Mouse (Mus musculus) ES-Bruce4 (cell line): ENCODE results near the gene Tgfbr3. TPM values are rescaled to one million over a fixed set of nuclear protein-coding genes. Genes with fewer than 3 reads are reported as not detected.

Experiments
- H3K27ac ChIP-seq: 2 replicates; pipeline ENCODE4 v1.5.1; 2012; ENCODE audit warnings: low read length, inconsistent platforms; ENCODE audit not compliant: insufficient read depth
- H3K27me3 ChIP-seq: 2 replicates; pipeline ENCODE4 v1.6.1; 2012; ENCODE audit warnings: mild to moderate bottlenecking, low read length, inconsistent platforms; ENCODE audit not compliant: control insufficient read depth, poor library complexity, insufficient read depth, severe bottlenecking
- H3K36me3 ChIP-seq: 2 replicates; pipeline ENCODE4 v1.6.1; 2012; ENCODE audit warnings: inconsistent platforms, mild to moderate bottlenecking, low read length, moderate library complexity; ENCODE audit not compliant: control insufficient read depth, poor library complexity, insufficient read depth, severe bottlenecking
- H3K4me1 ChIP-seq: one replicate; pipeline ENCODE4 v1.8.1; 2011; ENCODE audit warnings: low read length; ENCODE audit not compliant: control insufficient read depth, insufficient read depth
- H3K4me3 ChIP-seq: 2 replicates; pipeline ENCODE4 v1.5.1; 2011; ENCODE audit warnings: low read depth, mild to moderate bottlenecking, low read length
- H3K9ac ChIP-seq: 2 replicates; pipeline ENCODE4 v1.6.1; 2012; ENCODE audit warnings: low read depth, mild to moderate bottlenecking, inconsistent platforms; ENCODE audit not compliant: poor library complexity, severe bottlenecking
- H3K9me3 ChIP-seq: replicated peaks from 2 replicates; pipeline ENCODE4 v1.6.1; 2012; ENCODE audit warnings: mild to moderate bottlenecking, low read length, inconsistent platforms; ENCODE audit not compliant: control insufficient read depth, poor library complexity, insufficient read depth, severe bottlenecking
- CTCF ChIP-seq: IDR thresholded peaks from one replicate; pipeline ENCODE4 v1.8.1; 2011; ENCODE audit warnings: low read depth, low read length
- EP300 ChIP-seq: IDR thresholded peaks from 2 replicates; pipeline ENCODE4 v1.6.1; 2011; ENCODE audit warnings: low read depth, low read length; ENCODE audit not compliant: insufficient read depth
- POLR2A ChIP-seq: IDR thresholded peaks from one replicate; pipeline ENCODE4 v1.8.1; 2011; ENCODE audit warnings: low read length; ENCODE audit not compliant: insufficient read depth
- polyA plus RNA-seq: library from polyadenylated mRNA; stranded (reverse); fragments of >200 nt; gene quantifications from 2 replicates; pipeline ENCODE4 v1.2.4, GENCODE M21; 2011; ENCODE audit warnings: low read depth; ENCODE audit not compliant: missing spikeins, insufficient read depth, insufficient read length

Tgfbr3 gene
- polyA plus RNA-seq, 1 experiment: 8.8 TPM

DNA sequence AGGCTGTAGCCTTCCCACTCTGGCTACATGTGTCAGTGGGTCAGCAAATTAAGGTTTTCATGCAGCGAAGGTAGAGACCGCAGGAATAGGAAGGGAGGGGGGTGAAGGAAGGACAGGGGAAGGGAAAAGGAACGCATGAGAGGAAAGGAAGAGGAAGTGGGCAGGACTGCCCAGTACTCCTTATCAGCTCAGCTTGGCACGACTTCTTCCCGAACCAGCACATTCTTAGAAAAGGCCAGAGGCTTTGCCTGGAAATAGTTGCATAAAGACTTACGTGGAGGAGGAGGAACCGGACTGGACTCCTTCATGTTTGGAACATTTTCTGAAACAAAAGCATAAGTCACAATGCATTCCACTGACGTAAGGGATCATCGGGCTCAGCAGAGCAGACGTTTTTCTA, 168.3 kb downstream of the Tgfbr3 start:
- H3K27ac ChIP-seq: no peak overlapping the region
- no peaks in the 10 kb centered on the region for H3K27me3 ChIP-seq
- no peak for TF ChIP-seq EP300
- TF ChIP-seq POLR2A: no peak
- TF ChIP-seq CTCF: no peak
- H3K4me3 ChIP-seq: no peak overlapping the region
- no peak overlapping the region for H3K9ac ChIP-seq
- no peaks in the 10 kb centered on the region for H3K9me3 ChIP-seq
- H3K4me1 ChIP-seq: no peaks in the 10 kb centered on the region
- no peaks in the 10 kb centered on the region for H3K36me3 ChIP-seq

DNA sequence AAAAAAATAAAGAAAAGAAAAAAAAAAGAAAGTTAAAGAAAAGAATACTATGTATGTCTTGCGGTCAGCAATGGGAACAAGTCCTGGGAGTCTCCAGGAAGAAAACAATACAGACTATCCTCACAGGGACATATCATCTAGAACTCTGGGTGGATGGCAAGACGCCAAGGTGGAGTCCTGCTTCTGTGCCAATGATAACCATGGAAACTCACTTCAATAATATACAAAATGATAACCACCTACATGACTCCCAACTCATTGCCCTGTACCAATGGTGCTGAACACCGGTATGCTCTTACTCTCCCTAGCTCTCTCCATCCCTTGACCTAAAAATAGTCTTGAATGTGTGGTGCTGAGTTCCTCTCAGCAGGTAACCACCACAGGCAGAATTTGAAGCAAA, 168.8 kb downstream of the Tgfbr3 start:
- H3K9ac ChIP-seq: no peak overlapping the region
- TF ChIP-seq POLR2A (no peak), EP300 (no peak), CTCF (no peak)
- H3K4me3 ChIP-seq: no peak overlapping the region
- H3K36me3 ChIP-seq: no peaks in the 10 kb centered on the region
- H3K27me3 ChIP-seq: no peaks in the 10 kb centered on the region
- H3K9me3 ChIP-seq: no peaks in the 10 kb centered on the region
- no peak overlapping the region for H3K27ac ChIP-seq
- no peaks in the 10 kb centered on the region for H3K4me1 ChIP-seq

DNA sequence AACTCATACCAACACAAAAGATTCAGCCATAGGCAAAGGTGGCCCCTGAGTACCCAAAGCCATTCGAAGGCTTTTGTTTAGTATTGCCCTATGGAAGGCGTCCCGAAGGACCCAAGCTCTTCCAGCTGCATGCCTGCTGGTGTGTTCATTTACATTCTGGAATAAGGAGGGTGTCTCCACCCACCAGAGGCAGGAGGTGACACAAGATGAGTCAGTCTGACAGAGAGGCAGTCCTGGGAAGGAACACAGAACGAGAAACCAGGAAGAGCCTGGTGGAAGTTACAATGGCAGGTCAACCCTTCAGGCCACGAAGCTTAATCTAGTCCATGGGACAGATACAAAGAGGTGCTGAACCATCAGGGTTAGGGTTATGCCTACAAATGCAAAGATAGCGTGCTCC, 169.5 kb downstream of the Tgfbr3 start:
- Histone ChIP-seq H3K27ac (no peak overlapping the region), H3K27me3 (no peaks in the 10 kb centered on the region), H3K9me3 (no peaks in the 10 kb centered on the region), H3K9ac (no peak overlapping the region), H3K36me3 (no peaks in the 10 kb centered on the region), H3K4me3 (no peak overlapping the region), H3K4me1 (no peaks in the 10 kb centered on the region)
- TF ChIP-seq EP300: no peak
- TF ChIP-seq POLR2A: no peak
- TF ChIP-seq CTCF: no peak

DNA sequence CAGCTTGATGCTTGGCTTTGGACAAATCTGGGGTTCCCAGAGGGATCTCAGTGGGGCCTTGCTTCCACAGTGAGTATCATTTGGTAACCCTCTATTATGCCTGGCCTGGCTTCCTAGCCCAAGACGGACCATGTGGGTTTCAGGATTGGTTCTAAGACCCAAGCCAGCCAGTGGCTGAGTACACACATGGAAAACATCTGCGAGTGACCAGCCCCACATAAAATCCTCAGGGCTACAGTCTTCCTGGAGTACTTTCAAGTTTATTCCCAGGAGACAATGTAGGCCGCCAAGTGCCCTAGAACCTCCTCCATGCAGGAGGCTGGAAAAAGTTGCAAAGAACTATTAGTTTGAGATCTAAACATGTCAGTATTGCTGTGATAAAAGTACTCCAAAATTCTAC, 172.6 kb downstream of the Tgfbr3 start:
- no peaks in the 10 kb centered on the region for H3K4me1 ChIP-seq
- H3K9ac ChIP-seq: no peak overlapping the region
- TF ChIP-seq CTCF (no peak), EP300 (no peak), POLR2A (no peak)
- H3K27ac ChIP-seq: no peak overlapping the region
- no peaks in the 10 kb centered on the region for H3K27me3 ChIP-seq
- H3K36me3 ChIP-seq: no peaks in the 10 kb centered on the region
- H3K4me3 ChIP-seq: no peak overlapping the region
- H3K9me3 ChIP-seq: no peaks in the 10 kb centered on the region

DNA sequence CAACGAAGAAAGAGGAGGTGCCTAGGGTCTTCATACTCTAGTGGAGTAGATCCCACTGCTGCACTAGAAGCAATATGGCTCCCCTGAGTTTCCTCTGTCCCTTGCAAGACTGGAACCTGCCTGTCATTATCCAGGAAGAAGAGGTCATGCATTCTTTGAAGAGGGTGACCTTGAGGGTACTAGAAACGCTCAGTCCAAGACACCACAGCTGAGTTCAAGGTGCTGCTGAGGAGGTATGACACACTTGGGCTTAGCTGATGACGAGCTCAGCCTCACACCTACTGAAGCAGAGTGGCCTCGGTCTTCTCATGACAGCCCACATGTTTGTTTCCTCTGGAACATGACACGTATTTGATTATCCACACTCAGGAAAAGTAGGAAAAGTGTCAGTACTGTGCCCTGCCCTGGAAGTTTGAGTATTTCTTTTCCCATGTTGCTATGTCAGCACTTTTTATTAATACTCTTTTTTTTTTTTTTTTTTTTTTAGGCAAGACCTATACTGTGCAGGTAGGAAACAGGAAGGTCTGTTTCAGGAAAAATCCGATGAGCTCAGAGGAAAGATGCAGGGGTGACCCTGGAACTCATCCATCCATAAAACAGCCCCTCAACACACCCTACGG, 176.7 kb downstream of the Tgfbr3 start:
- H3K4me1 ChIP-seq: no peaks in the 10 kb centered on the region

DNA sequence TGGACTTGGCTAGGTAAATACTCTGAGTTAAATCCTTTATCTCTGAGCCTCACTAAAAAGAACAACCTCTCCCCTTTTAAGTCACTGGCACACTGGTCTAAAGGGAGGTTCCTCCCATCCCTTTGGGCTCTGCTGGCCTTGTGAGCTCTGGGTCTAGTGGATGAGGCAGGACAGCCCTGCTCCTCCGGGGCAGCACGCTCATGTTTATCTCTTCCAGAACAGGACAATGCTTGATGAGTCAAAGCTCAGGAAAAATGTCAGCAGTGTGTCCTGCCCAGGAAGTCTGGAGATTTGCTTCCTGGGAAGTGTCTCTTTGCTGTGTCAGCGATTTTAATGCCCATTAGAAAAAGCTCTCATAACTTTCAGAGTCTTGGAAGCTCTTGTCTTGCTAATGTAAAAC, 177.6 kb downstream of the Tgfbr3 start:
- Histone ChIP-seq H3K27ac (no peak overlapping the region), H3K9me3 (no peaks in the 10 kb centered on the region), H3K27me3 (no peaks in the 10 kb centered on the region), H3K4me3 (no peak overlapping the region), H3K9ac (no peak overlapping the region), H3K36me3 (no peaks in the 10 kb centered on the region), H3K4me1 (no peaks in the 10 kb centered on the region)
- TF ChIP-seq CTCF (no peak), POLR2A (no peak), EP300 (no peak)

More for the DNA sequence above, 176.7 kb downstream of the Tgfbr3 start:
- Histone ChIP-seq H3K9me3 (no peaks in the 10 kb centered on the region), H3K36me3 (no peaks in the 10 kb centered on the region), H3K27ac (no peak overlapping the region), H3K27me3 (no peaks in the 10 kb centered on the region), H3K9ac (no peak overlapping the region), H3K4me3 (no peak overlapping the region)
- no peak for TF ChIP-seq EP300
- TF ChIP-seq POLR2A: no peak
- TF ChIP-seq CTCF: no peak
